Mouse (Mus musculus) kidney, embryonic 16.5 days (tissue): ENCODE results near the gene Eif3d. TPM values are rescaled to one million over a fixed set of nuclear protein-coding genes. Genes with fewer than 3 reads are reported as not detected.
"Not testable (repeated sequence)": the region's sequence is repeated elsewhere in the genome, so short reads cannot be mapped to it uniquely, and the experiment has no call there.

Source experiments
- ATAC-seq: fragments of 200-750 bp; cut with Nextera tagmentation; 2 replicates; pipeline ENCODE4 v1.8.0; 2017; ENCODE audit warnings: moderate TSS enrichment; ENCODE audit not compliant: low FRiP score, low TSS enrichment
- H3K27ac ChIP-seq: fragments of 300-500 bp; sonication (generic); 2 replicates; pipeline ENCODE4 v1.5.1; 2014; ENCODE audit warnings: low read length
- H3K27me3 ChIP-seq: fragments of 300-500 bp; sonication (generic); 2 replicates; pipeline ENCODE4 v1.6.1; 2014; ENCODE audit warnings: low read length, control low read depth, mixed read lengths; ENCODE audit not compliant: insufficient read depth
- H3K36me3 ChIP-seq: fragments of 300-500 bp; sonication (generic); 2 replicates; pipeline ENCODE4 v1.6.1; 2014; ENCODE audit warnings: low read length, control low read depth, mixed read lengths; ENCODE audit not compliant: insufficient read depth
- H3K4me1 ChIP-seq: fragments of 300-500 bp; sonication (generic); 2 replicates; pipeline ENCODE4 v1.6.1; 2014; ENCODE audit warnings: low read length, control low read depth, mixed read lengths; ENCODE audit not compliant: insufficient read depth
- H3K4me2 ChIP-seq: fragments of 300-500 bp; sonication (generic); replicated peaks from 2 replicates; pipeline ENCODE4 v1.6.1; 2014; ENCODE audit warnings: low read depth, low read length
- H3K4me3 ChIP-seq: fragments of 300-500 bp; sonication (generic); 2 replicates; pipeline ENCODE4 v1.5.1; 2014; ENCODE audit warnings: mild to moderate bottlenecking, low read length
- H3K9ac ChIP-seq: fragments of 300-500 bp; sonication (generic); replicated peaks from 2 replicates; pipeline ENCODE4 v1.6.1; 2014; ENCODE audit warnings: low read length
- H3K9me3 ChIP-seq: fragments of 300-500 bp; sonication (generic); 2 replicates; pipeline ENCODE4 v1.6.1; 2016; ENCODE audit warnings: low read length, control low read depth
- WGBS: fragments of 180-500 bp; shearing (Covaris S2); extraction: QIAGEN DNeasy Blood & Tissue Kit; methylation state at CpG from one replicate; pipeline ENCODE4 v1.1.7; 2014; 5-methylcytosine and 5-hydroxymethylcytosine counted together
- polyA plus RNA-seq: library from polyadenylated mRNA; unstranded; fragments of >200 nt; fragmentation: Nextera tagmentation; extraction: Ambion mirVana; gene quantifications from 2 replicates; pipeline ENCODE4 v1.2.1, GENCODE M21; 2015

Eif3d gene
- 212 and 222 TPM in 2 replicates for polyA plus RNA-seq

DNA sequence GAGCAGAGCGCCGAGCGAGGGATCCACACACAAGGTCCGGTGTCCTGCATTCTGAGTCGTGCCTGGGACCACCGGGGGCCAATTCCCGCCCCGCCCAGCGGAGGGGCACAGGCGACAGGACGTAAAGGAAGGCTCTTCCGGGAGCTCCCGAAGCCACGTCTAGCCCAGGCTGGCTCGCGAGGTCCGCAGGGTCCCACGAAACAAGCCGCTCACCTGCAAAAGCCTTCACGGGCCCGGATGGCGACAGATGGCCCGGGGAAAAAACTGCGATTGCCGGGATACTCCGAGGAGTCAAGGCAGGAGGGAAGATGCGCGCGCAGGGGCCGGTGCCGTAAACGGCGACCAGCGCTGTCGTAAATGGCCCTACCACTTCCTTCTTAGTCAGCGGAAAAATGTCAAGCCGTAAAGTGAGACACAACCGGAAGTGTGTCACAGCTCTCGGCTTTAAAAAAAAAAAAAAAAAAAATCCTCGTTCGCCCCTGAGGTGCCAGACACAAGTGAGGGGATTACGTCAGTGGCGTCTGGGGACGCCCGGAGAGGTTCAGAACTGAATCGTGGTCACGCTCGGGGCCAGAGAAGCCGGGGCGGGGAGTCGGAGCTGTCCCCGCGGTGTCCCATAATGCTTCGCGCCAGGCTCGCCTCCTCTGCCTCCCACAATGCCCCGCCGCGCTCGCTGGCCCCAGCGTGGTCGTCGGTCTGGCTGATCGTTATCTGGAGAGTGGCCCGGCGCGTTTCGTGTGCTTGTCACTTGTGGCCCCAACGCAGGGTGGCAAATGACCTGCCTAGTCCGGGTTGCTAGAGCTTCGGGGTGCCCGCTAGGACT is at the start of gene Eif3d:
Gene Eif3d (minus strand): TSS at position 344 of the 823 bp plus-strand sequence.
- H3K27me3 ChIP-seq: no peaks in the 10 kb centered on the region
- ATAC-seq: peak; percentile 89
- under 1% methylated on average over 72 of the region's 72 CpGs for WGBS

DNA sequence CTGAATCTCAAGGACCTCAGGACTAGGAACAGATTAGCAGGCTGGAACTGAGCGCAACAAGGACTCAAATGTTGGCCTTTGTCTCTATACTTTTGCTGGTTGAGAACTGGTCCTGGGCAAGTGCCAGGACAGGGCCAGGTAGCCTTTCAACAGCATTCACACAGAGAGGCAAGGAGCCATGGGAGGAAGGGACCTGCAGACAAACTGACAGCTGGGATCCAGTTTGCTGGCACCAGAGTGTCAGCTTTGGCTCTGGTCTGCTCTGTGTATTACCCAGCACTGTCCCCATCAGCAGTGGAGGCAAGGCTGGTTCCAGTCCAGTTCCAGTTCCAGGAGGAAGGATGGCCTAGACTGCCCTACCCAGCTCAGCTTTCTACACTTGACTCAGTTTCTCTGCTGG is 43.4 kb upstream of the Eif3d start:
- Histone ChIP-seq H3K9ac (no peak overlapping the region), H3K4me3 (no peak overlapping the region), H3K27ac (no peak overlapping the region), H3K9me3 (no peaks in the 10 kb centered on the region), H3K36me3 (no peaks in the 10 kb centered on the region), H3K4me2 (no peak overlapping the region), H3K4me1 (no peaks in the 10 kb centered on the region), H3K27me3 (no peaks in the 10 kb centered on the region)
- 96% methylated on average over 1 of the region's 1 CpGs for WGBS
- no peak for ATAC-seq

More for the DNA sequence above, at the start of gene Eif3d:
- Histone ChIP-seq H3K4me3 (peak within 1 kb of the TSS; percentile 90), H3K36me3 (peaks cover 27% of the 10 kb centered on the region), H3K27ac (peak within 1 kb of the TSS; percentile 100), H3K4me2 (peak within 1 kb of the TSS; percentile 91), H3K4me1 (peaks cover 17% of the 10 kb centered on the region), H3K9ac (peak within 1 kb of the TSS; percentile 96), H3K9me3 (no peaks in the 10 kb centered on the region)

DNA sequence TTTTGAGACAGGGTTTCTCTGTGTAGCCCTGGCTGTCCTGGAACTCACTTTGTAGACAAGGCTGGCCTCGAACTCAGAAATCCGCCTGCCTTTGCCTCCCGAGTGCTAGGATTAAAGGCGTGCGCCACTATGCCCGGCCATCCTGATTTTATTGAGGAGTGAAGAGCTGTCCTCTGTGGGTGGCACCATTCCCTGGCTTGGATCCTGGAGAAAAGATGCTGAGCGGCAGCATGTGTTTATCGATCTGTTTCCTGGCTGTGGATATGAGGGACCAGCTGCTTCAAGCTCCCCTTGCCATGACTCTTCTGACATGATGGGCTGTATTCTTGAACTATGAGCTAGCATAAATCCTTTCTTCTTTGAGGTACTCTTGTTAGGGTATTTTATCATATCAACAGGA is 37.6 kb upstream of the Eif3d start:
- H3K4me1 ChIP-seq, H3K27me3 ChIP-seq, ATAC-seq, H3K27ac ChIP-seq, H3K36me3 ChIP-seq, H3K9me3 ChIP-seq, H3K4me3 ChIP-seq, H3K4me2 ChIP-seq, H3K9ac ChIP-seq: not testable (repeated sequence)
- 94% methylated on average over 8 of the region's 8 CpGs for WGBS

DNA sequence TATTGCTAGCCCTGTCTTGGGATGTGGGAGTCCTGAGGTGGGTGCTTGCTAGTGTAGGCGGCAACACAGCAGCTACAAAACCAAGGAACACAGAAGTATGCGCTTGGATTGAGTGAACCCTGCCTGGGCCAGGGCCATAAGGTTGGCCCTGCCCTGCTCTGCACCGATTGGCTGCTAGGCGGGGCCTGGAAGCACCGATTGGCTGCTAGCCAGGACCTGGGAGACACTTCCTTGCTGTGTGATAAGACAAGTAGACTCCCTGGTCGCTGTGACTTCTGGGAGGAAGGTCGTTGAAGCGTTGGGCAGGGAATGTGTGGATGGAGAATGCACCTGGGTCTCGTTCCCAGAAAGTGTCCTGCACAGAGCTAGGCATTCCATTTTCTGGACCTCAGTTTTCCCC is 33.3 kb upstream of the Eif3d start:
- Histone ChIP-seq H3K27ac (no peak overlapping the region), H3K4me1 (no peaks in the 10 kb centered on the region), H3K4me2 (no peak overlapping the region), H3K36me3 (no peaks in the 10 kb centered on the region), H3K27me3 (no peaks in the 10 kb centered on the region), H3K9ac (no peak overlapping the region), H3K4me3 (no peak overlapping the region), H3K9me3 (no peaks in the 10 kb centered on the region)
- no peak; the same call in 1 of the 2 replicates for ATAC-seq
- 31% methylated on average over 9 of the region's 9 CpGs for WGBS

DNA sequence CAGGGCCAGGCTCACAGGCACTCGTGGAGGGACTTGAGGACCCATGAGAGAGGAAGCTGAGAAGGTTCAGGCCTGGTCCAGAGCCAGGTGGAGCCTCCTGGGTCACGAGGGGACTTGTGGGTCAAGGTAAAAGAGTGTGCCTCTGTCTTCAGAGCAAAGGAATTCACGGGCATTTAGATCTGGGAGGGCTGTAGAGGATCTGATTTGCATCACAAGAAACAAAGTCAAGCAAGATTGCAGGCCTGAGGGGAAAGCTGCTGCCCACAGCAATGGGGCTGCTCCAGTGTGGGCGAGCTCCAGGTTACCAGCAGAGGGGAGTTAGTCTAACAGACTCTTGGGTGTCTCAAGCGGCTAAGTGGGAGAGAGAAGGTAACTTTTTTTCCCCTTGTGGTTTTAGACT is 30.8 kb upstream of the Eif3d start:
- 26% methylated on average over 5 of the region's 5 CpGs for WGBS
- Histone ChIP-seq H3K4me1 (no peaks in the 10 kb centered on the region), H3K9me3 (no peaks in the 10 kb centered on the region), H3K4me3 (no peak overlapping the region), H3K27ac (no peak overlapping the region), H3K36me3 (no peaks in the 10 kb centered on the region), H3K27me3 (no peaks in the 10 kb centered on the region), H3K4me2 (no peak overlapping the region), H3K9ac (no peak overlapping the region)
- no peak for ATAC-seq

DNA sequence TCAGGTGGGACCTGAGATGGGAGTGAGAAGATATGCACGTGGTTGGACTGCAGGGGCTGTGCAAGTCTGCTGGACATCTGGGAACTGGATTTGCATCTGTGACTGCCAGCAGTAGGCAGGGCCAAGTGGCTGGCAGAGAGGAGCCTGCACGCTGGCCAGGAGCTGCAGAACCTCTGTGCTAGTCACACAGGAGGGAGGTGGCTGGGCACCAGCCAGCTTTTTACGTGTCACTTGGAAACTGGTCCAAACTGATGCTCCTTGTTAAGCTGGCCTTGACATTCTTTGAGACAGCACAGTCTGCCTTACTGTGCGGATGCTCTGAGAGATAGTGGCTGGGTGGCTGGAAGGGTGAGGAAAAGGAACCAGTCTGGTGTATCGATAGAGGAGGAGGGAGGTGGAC is 17.9 kb upstream of the Eif3d start:
- Histone ChIP-seq H3K9ac (no peak overlapping the region), H3K27me3 (peaks cover 3% of the 10 kb centered on the region; the same call in 1 of the 2 replicates), H3K36me3 (no peaks in the 10 kb centered on the region), H3K4me2 (no peak overlapping the region), H3K4me1 (no peaks in the 10 kb centered on the region), H3K4me3 (no peak overlapping the region), H3K9me3 (no peaks in the 10 kb centered on the region), H3K27ac (no peak overlapping the region)
- ATAC-seq: no peak
- 77% methylated on average over 5 of the region's 5 CpGs for WGBS

DNA sequence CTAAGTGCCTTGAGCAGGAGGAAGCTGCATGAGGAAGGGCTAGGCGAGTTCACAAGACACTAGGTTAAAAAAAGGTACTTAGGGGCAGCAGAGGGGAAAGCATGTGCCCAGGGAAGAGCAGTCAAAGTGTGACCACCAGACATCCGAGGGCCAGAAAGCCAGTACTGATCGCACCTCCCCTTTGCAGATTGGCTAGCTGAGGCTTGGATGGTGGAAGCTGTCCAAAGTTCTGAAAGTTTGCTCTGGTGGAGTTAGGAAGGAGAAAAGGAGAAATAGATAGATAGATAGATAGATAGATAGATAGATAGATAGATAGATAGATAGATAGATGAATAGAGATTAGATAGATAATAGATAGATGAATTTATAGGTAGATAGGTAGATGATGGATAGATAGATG is 12.8 kb upstream of the Eif3d start:
- no peak overlapping the region for H3K4me3 ChIP-seq
- no peak overlapping the region for H3K27ac ChIP-seq
- no peak for ATAC-seq
- peaks cover 3% of the 10 kb centered on the region; the same call in 1 of the 2 replicates for H3K27me3 ChIP-seq
- H3K4me1 ChIP-seq: no peaks in the 10 kb centered on the region
- no peaks in the 10 kb centered on the region for H3K36me3 ChIP-seq
- no peak overlapping the region for H3K4me2 ChIP-seq
- no peak overlapping the region for H3K9ac ChIP-seq
- WGBS: 22% methylated on average over 3 of the region's 3 CpGs
- H3K9me3 ChIP-seq: no peaks in the 10 kb centered on the region

DNA sequence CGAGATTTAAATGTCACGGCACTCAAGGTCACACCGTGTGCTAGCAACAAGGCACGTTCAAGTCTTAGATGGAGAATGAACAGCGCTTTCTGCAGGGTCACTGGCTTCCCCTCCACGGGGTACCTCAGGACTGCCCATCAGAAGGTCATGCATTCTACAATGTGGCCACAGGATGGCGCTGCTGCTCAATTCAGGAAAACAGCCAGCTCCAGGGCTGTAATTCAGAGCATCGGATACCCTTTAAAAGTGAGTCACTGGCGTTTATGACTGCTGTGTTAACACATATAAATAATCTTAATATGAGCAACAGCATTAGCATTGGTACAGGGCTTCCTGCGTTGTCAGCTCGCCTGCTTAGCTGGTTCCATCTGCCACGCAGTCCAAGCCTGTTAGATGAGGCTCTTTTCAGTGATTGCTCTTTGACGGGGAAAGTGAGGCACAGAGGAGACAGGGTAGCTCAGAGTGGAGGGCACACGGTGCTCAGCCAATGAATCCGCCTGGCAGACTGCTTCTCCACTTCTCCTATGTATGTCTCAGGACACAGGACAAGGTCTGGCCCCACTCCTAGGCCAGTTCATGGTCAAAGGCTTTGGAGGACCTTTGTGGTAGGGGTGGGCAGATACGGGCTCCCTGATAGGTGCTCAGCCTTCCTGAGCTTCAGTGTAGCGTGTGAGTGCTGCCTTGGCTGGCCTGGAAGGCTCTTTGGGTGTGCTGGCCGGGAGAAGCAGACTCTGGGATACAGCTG is 11.8 kb upstream of the Eif3d start:
- Histone ChIP-seq H3K4me3 (no peak overlapping the region), H3K36me3 (no peaks in the 10 kb centered on the region), H3K27me3 (peaks cover 3% of the 10 kb centered on the region; the same call in 1 of the 2 replicates), H3K4me1 (no peaks in the 10 kb centered on the region), H3K9ac (no peak overlapping the region), H3K4me2 (no peak overlapping the region), H3K9me3 (no peaks in the 10 kb centered on the region), H3K27ac (no peak overlapping the region)
- no peak for ATAC-seq
- WGBS: 28% methylated on average over 18 of the region's 18 CpGs

DNA sequence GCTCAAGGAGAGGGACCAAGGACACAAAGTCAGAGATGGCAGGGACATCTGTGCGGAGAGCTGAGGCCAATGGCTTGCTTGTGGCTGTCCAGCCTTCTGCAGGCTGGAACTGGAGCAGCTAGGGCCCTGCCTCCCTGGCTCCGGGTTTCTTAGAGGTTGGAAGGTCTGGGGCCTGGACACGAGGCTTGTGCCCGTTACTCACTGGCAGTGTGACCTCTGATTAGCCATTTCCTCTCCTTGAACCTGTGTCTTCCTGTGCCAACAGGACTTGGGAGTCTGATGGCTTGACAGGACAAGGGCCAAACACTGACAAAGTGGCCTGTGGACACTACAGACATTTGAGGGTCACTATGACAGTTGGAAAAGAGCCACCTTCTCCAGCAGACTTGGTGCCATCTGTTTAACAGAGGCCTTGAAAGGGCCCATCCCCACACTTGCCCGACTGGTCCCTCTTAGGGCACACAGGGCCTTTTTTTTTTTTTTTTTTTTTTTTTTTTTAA is 10.6 kb upstream of the Eif3d start:
- no peaks in the 10 kb centered on the region for H3K4me1 ChIP-seq
- H3K27me3 ChIP-seq: peaks cover 3% of the 10 kb centered on the region; the same call in 1 of the 2 replicates
- no peaks in the 10 kb centered on the region for H3K9me3 ChIP-seq
- H3K4me2 ChIP-seq: no peak overlapping the region
- 56% methylated on average over 5 of the region's 5 CpGs for WGBS
- H3K4me3 ChIP-seq: no peak overlapping the region
- no peak for ATAC-seq
- H3K27ac ChIP-seq: no peak overlapping the region
- H3K9ac ChIP-seq: no peak overlapping the region
- H3K36me3 ChIP-seq: no peaks in the 10 kb centered on the region
